Mouse (Mus musculus): ENCODE data around the gene Ttll8.
A peak's percentile ranks its signal among the peaks of the same experiment; 100 is the strongest.

The Ttll8 gene

GRCm38 (mm10) chr15:88921992-88922310 is 32.3 kb downstream of the Ttll8 start:
- DNase-seq (ENCODE audit: low read depth in 1 of 2, low spot score in 2 of 2), result no peak

GRCm38 (mm10) chr15:88921131-88921991 is 32.9 kb downstream of the Ttll8 start:
- peak in 1 of 2 experiments; percentile 29 for DNase-seq (ENCODE audit: low read depth in 1 of 2, low spot score in 2 of 2)

- DNase-seq (ENCODE audit: low read depth in 1 of 2, low spot score in 2 of 2), result no peak
These were observed 34.2 kb downstream of the Ttll8 start for GRCm38 (mm10) chr15:88920065-88920464.

GRCm38 (mm10) chr15:88919328-88919727 is 34.9 kb downstream of the Ttll8 start:
- no peak for DNase-seq (ENCODE audit: low read depth in 1 of 2, low spot score in 2 of 2)

GRCm38 (mm10) chr15:88917126-88917525 is 37.1 kb downstream of the Ttll8 start:
- DNase-seq (ENCODE audit: low read depth in 1 of 2, low spot score in 2 of 2), result no peak

- DNase-seq (ENCODE audit: low read depth in 1 of 2, low spot score in 2 of 2), result no peak
These were observed 37.9 kb downstream of the Ttll8 start for GRCm38 (mm10) chr15:88916366-88916765.

GRCm38 (mm10) chr15:88915046-88915445 is 39.2 kb downstream of the Ttll8 start:
- DNase-seq (ENCODE audit: low read depth in 1 of 2, low spot score in 2 of 2), result no peak

GRCm38 (mm10) chr15:88906347-88906746 is 47.9 kb downstream of the Ttll8 start:
- DNase-seq (ENCODE audit: low read depth in 1 of 2, low spot score in 2 of 2), result no peak

GRCm38 (mm10) chr15:88904056-88904811 is 50.0 kb downstream of the Ttll8 start:
- no peak for DNase-seq (ENCODE audit: low read depth in 1 of 2, low spot score in 2 of 2)

GRCm38 (mm10) chr15:88903086-88903485 is 51.1 kb downstream of the Ttll8 start:
- no peak for DNase-seq (ENCODE audit: low read depth in 1 of 2, low spot score in 2 of 2)

- peak in 1 of 2 experiments; percentile 19 for DNase-seq (ENCODE audit: low read depth in 1 of 2, low spot score in 2 of 2)
These were observed 51.9 kb downstream of the Ttll8 start for GRCm38 (mm10) chr15:88902200-88902875.

GRCm38 (mm10) chr15:88896341-88896980 is 57.8 kb downstream of the Ttll8 start:
- no peak for DNase-seq (ENCODE audit: low read depth in 1 of 2, low spot score in 2 of 2)

GRCm38 (mm10) chr15:88895891-88896290 is 58.3 kb downstream of the Ttll8 start:
- no peak for DNase-seq (ENCODE audit: low read depth in 1 of 2, low spot score in 2 of 2)

GRCm38 (mm10) chr15:88895119-88895518 is 59.1 kb downstream of the Ttll8 start:
- no peak for DNase-seq (ENCODE audit: low read depth in 1 of 2, low spot score in 2 of 2)

GRCm38 (mm10) chr15:88892876-88893275 is 61.3 kb downstream of the Ttll8 start:
- DNase-seq (ENCODE audit: low read depth in 1 of 2, low spot score in 2 of 2), result no peak

- no peak for DNase-seq (ENCODE audit: low read depth in 1 of 2, low spot score in 2 of 2)
These were observed 62.0 kb downstream of the Ttll8 start for GRCm38 (mm10) chr15:88892252-88892651.

GRCm38 (mm10) chr15:88891676-88892040 is 62.6 kb downstream of the Ttll8 start:
- DNase-seq (ENCODE audit: low read depth in 1 of 2, low spot score in 2 of 2), result no peak

GRCm38 (mm10) chr15:88890751-88891675 is 63.2 kb downstream of the Ttll8 start:
- no peak for DNase-seq (ENCODE audit: low read depth in 1 of 2, low spot score in 2 of 2)

GRCm38 (mm10) chr15:88889994-88890393 is 64.2 kb downstream of the Ttll8 start:
- DNase-seq (ENCODE audit: low read depth in 1 of 2, low spot score in 2 of 2), result no peak

GRCm38 (mm10) chr15:88889032-88889431 is 65.2 kb downstream of the Ttll8 start:
- DNase-seq (ENCODE audit: low read depth in 1 of 2, low spot score in 2 of 2), result no peak

Measured in monocyte, adult 2 months (primary cell).